Mouse (Mus musculus) gonadal fat pad, adult 2 months (tissue): ENCODE data around the gene Tmem151b. TPM values are rescaled to one million over a fixed set of nuclear protein-coding genes. Genes with fewer than 3 reads are reported as not detected.

ENCODE experiments used
- DNase-seq: peaks from one replicate; pipeline ENCODE4 v3.0.0-alpha.2; 2012; ENCODE audit warnings: low read depth
- polyA plus RNA-seq: library from polyadenylated mRNA; depleted of rRNA; stranded (reverse); fragments of >200 nt; gene quantifications from 2 replicates; pipeline ENCODE4 v1.2.3, GENCODE M21; 2012; rRNA removed

Gene Tmem151b
- polyA plus RNA-seq, 1 experiment, result 1.0 TPM

DNA sequence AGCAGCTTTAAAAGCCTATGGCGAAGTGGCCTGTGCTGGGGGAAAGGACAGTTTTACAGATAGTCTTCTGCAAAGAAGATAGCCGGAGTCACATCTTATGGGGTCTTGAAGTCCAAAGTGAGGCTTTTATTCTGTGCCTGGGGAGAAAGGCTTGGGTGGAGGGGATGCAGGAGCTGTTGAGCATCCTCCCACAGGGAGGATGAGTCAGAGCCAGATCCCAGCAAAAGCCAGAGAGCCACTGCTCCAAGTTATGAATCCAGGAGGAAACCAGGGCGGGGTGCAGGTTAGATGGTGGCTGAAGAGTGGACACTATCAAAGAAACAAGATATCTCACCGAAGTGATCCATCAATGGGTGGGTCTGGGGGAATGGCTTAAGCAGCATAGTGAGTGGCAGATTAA, 37.7 kb downstream of the Tmem151b start:
- DNase-seq, result no peak

DNA sequence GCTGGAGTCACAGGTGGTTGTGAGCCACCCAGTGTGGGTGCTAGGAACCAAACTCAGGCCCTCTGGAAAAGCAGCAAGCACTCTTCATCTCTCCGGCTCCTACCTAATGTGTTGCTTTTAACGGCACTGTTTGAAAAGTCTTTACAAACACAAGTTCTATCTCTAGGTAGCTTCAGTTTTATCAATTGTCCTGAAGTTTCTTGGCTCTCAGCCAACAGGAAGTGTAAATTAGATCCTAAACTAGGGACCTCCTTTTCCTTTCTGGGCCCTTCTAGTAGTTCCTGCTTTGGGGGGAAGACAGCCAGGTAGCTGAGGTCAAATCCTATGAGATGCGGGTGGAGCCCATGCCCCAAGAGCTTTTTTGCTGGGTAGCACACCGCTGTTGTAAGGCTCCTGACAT, 38.6 kb downstream of the Tmem151b start:
- DNase-seq, result no peak

DNA sequence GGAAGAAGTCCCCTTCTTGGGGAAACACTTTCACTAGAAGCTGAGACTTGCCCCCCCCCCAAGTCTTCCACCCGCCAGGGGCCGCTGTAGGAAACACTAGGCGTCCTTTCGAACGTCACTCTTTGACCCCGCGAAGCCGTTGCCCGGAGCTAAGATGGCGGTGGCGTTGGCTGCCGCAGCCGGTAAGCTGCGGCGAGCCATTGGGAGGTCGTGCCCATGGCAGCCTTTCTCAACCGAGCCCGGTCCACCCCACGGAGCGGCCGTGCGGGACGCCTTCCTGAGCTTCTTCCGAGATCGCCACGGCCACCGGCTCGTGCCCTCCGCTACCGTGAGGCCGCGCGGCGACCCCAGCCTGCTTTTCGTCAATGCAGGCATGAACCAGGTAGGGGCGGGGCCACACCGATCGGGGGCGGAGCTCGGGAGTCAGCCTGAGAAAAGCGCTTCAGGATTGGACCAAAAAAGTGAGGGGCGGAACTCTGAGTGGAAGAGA, 42.7 kb downstream of the Tmem151b start, which contains the start of gene Aars2:
Gene Aars2 (plus strand): TSS at position 142 of the 490 bp plus-strand sequence.
- no peak for DNase-seq

DNA sequence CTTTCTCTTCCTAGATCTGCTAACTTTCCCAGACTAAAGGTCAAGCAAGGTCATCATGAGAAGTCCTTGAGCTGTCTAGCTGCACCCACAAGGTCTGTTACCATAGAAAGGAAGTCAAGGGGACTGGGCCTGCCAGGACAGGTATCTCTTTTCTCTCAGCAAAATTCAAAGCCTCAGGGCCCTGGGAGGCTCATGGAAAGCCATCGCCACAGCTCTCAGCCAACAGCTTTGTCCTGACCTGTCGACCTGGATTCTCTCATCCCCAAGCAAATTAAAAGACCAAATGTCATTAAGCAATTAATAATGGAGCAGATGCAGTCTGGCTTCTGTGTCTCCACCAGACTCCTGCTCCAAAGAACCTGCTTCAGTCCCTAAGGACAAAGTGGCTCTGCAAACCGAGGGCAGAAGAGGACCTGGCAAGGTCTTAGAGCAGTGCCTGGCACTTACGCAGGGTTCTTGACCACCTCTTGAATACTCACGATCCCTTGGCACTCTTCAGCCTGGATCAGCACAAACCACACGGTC, 43.5 kb downstream of the Tmem151b start:
- DNase-seq, result peak; percentile 75

DNA sequence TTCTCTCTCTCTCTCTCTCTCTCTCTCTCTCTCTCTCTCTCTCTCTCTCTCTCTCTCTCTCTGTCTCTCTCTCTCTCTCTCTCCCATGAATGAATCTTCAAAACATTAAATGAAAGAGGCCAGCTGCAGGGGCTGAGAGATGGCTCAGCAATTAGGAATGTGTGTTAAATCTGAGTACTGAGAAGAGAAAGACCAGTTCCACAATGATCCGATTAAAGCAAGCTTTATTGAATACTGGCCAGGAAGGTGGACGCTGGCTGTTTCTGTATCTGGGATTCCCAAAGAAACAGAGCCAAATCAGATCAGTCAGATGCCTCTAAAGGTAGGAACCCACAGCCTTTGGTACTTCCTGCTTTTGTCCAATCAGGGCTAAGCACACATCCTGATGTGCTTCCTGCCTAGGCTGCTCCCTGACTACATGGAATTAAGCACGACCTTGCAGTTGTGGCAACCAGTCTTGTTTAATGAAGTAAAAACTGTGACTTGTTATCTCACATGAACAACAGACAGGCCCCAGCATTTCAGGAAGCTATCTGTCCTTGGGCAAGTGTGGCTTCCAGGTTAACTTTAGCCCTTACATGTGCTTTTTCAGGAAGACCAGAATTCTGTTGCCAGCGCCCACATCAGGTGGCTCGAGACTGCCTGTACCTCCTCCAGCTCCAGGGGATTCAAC, 46.0 kb downstream of the Tmem151b start:
- DNase-seq, result no peak

DNA sequence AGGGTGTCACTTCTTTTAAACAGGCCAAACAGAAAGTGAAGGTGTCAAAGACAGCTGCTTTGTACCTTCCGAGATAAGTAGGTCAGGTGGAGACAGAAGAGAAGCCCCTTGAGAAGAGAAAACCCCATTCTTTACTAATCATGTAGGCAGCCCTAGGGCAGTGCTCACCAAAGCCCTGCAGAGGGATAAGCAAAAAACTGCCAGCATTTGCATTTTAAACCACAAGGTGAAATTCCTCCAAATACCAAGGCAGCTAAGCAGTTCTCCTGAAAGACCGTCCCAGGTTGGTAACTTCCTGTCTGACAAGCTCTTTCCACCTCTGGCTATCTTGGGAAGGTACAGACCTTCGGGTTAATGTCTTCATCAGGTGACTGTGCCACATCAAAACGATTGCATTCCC, 47.2 kb downstream of the Tmem151b start:
- no peak for DNase-seq

DNA sequence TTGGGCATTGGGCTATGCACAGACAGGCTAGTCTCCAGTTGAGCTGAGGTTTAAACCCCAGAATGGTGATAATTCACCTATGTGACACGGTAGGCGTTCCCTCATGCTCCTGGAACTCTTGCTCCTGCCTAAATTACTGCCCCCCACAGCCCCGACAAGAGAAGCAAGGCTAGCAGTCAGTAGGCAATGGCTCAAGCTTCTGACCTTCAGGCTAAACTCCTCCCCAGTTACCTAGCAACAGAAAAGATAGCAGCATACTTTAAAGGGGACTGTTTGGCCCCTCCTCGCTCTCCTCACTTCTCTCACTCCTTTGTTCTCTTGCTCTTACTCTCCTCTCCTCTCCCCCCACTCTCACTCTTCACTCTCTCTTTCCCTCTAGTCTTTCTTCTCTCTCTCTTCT, 48.5 kb downstream of the Tmem151b start:
- no peak for DNase-seq

DNA sequence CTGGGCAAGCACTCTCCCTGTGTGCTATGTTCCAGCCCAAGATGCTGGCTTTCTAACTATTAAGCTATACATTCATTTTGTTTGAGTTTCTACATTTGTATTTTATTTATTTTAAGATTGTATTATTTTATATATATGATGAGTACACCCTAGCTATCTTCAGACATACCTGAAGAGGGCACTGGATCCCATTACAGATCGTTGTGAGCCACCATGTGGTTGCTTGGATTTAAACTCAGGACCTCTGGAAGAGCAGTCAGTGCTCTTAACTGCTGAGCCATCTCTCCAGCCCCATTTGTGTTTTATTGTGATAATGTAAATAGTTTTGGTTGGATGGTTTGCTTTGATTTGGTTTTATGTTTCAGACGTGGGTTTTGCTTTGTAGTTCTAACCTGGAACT, 50.0 kb downstream of the Tmem151b start:
- no peak for DNase-seq

DNA sequence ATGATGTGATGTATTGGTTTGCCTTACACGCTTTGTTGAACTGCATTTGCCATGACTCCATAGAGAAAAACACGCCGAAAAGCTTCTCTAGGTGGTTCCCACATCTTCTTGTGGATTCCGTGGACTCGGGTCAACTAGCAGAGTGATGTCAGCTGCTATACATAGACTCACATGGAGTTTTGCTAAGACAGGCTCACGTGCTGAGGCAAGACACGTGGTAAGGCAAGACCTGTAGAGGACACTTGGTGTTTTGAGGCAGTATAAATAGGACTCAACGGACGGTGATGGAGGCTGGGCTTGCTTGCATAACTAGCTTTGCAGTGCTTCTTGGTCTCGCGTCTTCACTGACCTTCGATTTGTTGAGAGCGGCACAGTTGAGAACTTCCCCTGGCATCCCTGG, 51.1 kb downstream of the Tmem151b start:
- DNase-seq, result no peak

DNA sequence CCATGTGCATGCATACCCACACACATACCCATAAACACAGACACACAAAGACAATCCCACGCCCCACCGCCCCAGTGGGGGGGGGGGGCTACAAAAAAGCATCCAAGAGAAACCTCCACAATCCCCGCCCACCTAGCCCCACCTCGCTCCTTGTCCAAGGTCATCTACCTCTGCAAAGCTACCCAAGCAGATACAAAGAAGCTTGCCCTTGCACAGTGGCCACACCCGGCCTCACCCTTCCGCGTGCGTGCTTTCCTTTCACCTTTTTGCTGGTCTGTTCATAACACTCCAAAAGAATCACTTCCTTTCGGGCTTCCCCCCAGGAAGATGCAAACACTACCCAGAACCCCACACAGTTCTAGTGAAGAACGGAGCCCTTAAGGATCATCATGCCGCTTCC, 54.1 kb downstream of the Tmem151b start:
- DNase-seq, result no peak

Other genes with a start within 250 kb of the Tmem151b start
- gene Cdc5l, start 115.9 kb downstream of the Tmem151b start, polyA plus RNA-seq, result 9.8 and 13.7 TPM in 2 replicates
- gene Spats1, start 74.3 kb downstream of the Tmem151b start, polyA plus RNA-seq, result 0.19 and 0.35 TPM in 2 replicates
- gene Aars2, start 42.8 kb downstream of the Tmem151b start, polyA plus RNA-seq, result 9.7 and 9.8 TPM in 2 replicates
- 1.8 and 4.0 TPM in 2 replicates for gene Tcte1, start 26.2 kb downstream of the Tmem151b start, polyA plus RNA-seq
- gene Nfkbie, start 6.0 kb upstream of the Tmem151b start, polyA plus RNA-seq, result 5.0 and 6.1 TPM in 2 replicates
- gene Slc35b2, start 14.2 kb upstream of the Tmem151b start, polyA plus RNA-seq, result 105 and 110 TPM in 2 replicates
- gene Hsp90ab1, start 23.6 kb upstream of the Tmem151b start, polyA plus RNA-seq, result 514 and 597 TPM in 2 replicates
- 99.1 and 102 TPM in 2 replicates for gene Slc29a1, start 49.9 kb upstream of the Tmem151b start, polyA plus RNA-seq
- not detected in 2 replicates for gene Mymx, start 52.4 kb upstream of the Tmem151b start, polyA plus RNA-seq
- 0.15 and 0.36 TPM in 2 replicates for gene Capn11, start 109.6 kb upstream of the Tmem151b start, polyA plus RNA-seq
- 98.4 and 123 TPM in 2 replicates for gene Mrpl14, start 136.6 kb upstream of the Tmem151b start, polyA plus RNA-seq
- gene Tmem63b, start 137.2 kb upstream of the Tmem151b start, polyA plus RNA-seq, result 64.0 and 70.2 TPM in 2 replicates
- 0.98 and 1.2 TPM in 2 replicates for gene 1600014C23Rik, start 184.2 kb upstream of the Tmem151b start, polyA plus RNA-seq